Mouse (Mus musculus): ENCODE data around the gene Gss. TPM values are rescaled to one million over a fixed set of nuclear protein-coding genes. Genes with fewer than 3 reads are reported as not detected.
A peak's percentile ranks its signal among the peaks of the same experiment; 100 is the strongest.

The Gss gene
- polyA plus RNA-seq, 1 experiment from 2014 or later = 45.0 TPM

DNA sequence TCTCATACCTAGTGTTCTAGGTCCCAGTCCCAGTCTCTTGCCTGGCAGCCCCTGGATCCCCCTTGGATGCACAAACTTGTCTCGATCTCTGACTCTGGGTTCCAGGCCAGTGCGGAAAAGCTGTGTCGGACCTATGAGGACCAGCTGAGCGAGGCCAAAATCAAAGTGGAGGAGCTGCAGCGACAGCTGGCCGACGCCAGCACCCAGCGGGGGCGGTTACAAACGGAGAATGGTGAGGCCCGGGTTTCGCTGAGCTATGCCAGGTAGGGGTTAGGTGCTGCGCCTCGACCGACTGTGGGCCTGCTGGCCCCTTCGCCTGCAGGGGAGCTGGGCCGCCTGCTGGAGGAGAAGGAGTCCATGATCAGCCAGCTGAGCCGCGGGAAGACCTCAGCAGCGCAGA lies 37.5 kb upstream of the Gss start:
- Histone ChIP-seq H3K36me3 (peaks cover 30% of the 10 kb centered on the region), H3K27ac (no peak overlapping the region), H3K4me2 (peak overlapping the region; percentile 2; the same call in 1 of the 2 replicates), H3K4me1 (peaks cover 50% of the 10 kb centered on the region), H3K9me3 (replicated peaks) (no peaks in the 10 kb centered on the region), H3K4me3 (replicated peaks) (no peak overlapping the region), H3K27me3 (peaks cover 79% of the 10 kb centered on the region), H3K9ac (no peak overlapping the region)
- WGBS = 42% methylated on average over 20 of the region's 20 CpGs
- ATAC-seq (replicated peaks; ENCODE audit: low FRiP score) = no peak

- Histone ChIP-seq H3K27me3 (peaks cover 79% of the 10 kb centered on the region), H3K27ac (no peak overlapping the region), H3K4me2 (peak overlapping the region; percentile 75), H3K4me1 (peaks cover 50% of the 10 kb centered on the region), H3K9me3 (replicated peaks) (no peaks in the 10 kb centered on the region), H3K9ac (peak overlapping the region; percentile 37), H3K36me3 (peaks cover 21% of the 10 kb centered on the region), H3K4me3 (replicated peaks) (peak overlapping the region; percentile 42)
- WGBS = 2% methylated on average over 35 of the region's 35 CpGs
- ATAC-seq (replicated peaks; ENCODE audit: low FRiP score) = peak; percentile 30
Observed at GRCm38 (mm10) chr2:155629231-155629661, 36.6 kb upstream of the Gss start.

GRCm38 (mm10) chr2:155628519-155628918 lies 35.9 kb upstream of the Gss start:
- Histone ChIP-seq H3K9ac (no peak overlapping the region), H3K27me3 (peaks cover 82% of the 10 kb centered on the region), H3K36me3 (peaks cover 14% of the 10 kb centered on the region), H3K4me1 (peaks cover 50% of the 10 kb centered on the region), H3K4me2 (peak overlapping the region; percentile 75), H3K27ac (no peak overlapping the region), H3K9me3 (replicated peaks) (no peaks in the 10 kb centered on the region), H3K4me3 (replicated peaks) (no peak overlapping the region)
- 82% methylated on average over 13 of the region's 13 CpGs for WGBS
- ATAC-seq (replicated peaks; ENCODE audit: low FRiP score) = no peak

- whole genome bisulfite sequencing = 83% methylated on average over 9 of the region's 9 CpGs
- Histone ChIP-seq H3K27me3 (peaks cover 80% of the 10 kb centered on the region), H3K36me3 (peaks cover 10% of the 10 kb centered on the region)
Observed at GRCm38 (mm10) chr2:155628112-155628511, 35.5 kb upstream of the Gss start.

DNA sequence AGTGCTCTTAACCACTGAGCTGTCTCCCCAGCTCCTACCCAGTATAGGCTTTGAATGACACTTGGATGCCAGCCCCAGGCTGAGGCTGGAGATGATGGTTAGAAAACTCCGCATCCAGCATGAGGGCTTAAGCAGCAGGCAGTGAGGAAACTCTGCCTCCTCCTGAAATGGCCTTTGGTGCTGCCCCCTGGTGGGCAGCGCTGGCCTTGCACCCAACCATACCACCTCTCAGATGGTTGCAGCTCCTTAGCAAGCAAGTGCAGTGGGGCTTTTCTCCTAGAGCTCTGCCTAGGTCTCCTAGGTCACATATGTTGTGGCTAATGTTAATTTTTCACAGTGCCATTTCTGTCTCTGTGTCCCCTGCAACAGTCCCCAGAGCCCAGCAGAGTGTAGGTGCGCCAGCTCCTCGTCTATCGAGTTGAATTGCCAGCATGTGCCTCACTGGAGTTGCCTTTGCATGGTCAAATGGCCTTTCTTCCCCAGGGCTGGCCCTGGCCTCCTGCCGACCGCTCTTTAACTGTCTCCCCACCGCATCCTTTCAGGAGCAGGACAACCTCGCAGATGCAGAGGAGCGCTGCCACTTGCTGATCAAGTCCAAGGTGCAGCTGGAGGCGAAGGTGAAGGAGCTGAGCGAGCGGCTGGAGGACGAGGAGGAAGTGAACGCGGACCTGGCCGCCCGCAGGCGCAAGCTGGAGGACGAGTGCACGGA lies 34.6 kb upstream of the Gss start:
- ATAC-seq (replicated peaks; ENCODE audit: low FRiP score) = no peak
- Histone ChIP-seq H3K4me1 (peaks cover 43% of the 10 kb centered on the region), H3K27ac (no peak overlapping the region), H3K4me2 (no peak overlapping the region), H3K36me3 (peaks cover 2% of the 10 kb centered on the region; the same call in 1 of the 2 replicates), H3K9ac (no peak overlapping the region), H3K9me3 (replicated peaks) (no peaks in the 10 kb centered on the region), H3K27me3 (peaks cover 72% of the 10 kb centered on the region), H3K4me3 (replicated peaks) (no peak overlapping the region)
- 52% methylated on average over 21 of the region's 21 CpGs for WGBS

More at GRCm38 (mm10) chr2:155628112-155628511, 35.5 kb upstream of the Gss start:
- Histone ChIP-seq H3K27ac (no peak overlapping the region), H3K9ac (no peak overlapping the region), H3K4me3 (replicated peaks) (no peak overlapping the region), H3K4me2 (no peak overlapping the region), H3K9me3 (replicated peaks) (no peaks in the 10 kb centered on the region), H3K4me1 (peaks cover 50% of the 10 kb centered on the region)
- no peak for ATAC-seq (replicated peaks; ENCODE audit: low FRiP score)

GRCm38 (mm10) chr2:155626277-155626676 lies 33.7 kb upstream of the Gss start:
- Histone ChIP-seq H3K9me3 (replicated peaks) (no peaks in the 10 kb centered on the region), H3K4me1 (peaks cover 33% of the 10 kb centered on the region), H3K27ac (no peak overlapping the region), H3K9ac (no peak overlapping the region), H3K4me3 (replicated peaks) (no peak overlapping the region), H3K36me3 (no peaks in the 10 kb centered on the region), H3K4me2 (no peak overlapping the region), H3K27me3 (peaks cover 65% of the 10 kb centered on the region)
- ATAC-seq (replicated peaks; ENCODE audit: low FRiP score) = no peak
- 43% methylated on average over 15 of the region's 15 CpGs for WGBS

DNA sequence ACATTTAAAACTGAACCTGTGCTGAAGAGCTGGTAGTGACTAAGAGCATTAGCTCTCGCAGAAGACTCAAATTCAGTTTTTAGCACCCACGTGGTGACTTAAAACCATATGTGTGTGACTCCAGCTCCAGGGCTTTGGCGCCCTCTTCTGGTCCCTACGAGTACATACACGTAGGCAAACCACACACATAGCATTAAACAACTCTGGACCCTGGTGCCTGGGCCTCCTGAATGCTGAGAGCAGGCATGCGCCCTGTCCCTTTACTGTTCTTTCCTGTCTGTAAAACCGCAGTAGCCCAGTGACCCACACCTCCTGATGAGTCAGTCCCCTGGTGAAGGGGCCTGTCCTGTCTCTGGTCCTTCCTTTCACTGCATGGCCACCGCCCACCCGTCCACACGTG lies 32.1 kb upstream of the Gss start:
- no peak overlapping the region for H3K4me2 ChIP-seq
- no peak overlapping the region for H3K9ac ChIP-seq
- H3K36me3 ChIP-seq = no peaks in the 10 kb centered on the region
- 49% methylated on average over 10 of the region's 10 CpGs for WGBS
- no peak overlapping the region for H3K4me3 ChIP-seq (replicated peaks)
- no peak for ATAC-seq (replicated peaks; ENCODE audit: low FRiP score)
- no peak overlapping the region for H3K27ac ChIP-seq
- H3K9me3 ChIP-seq (replicated peaks) = no peaks in the 10 kb centered on the region
- peaks cover 51% of the 10 kb centered on the region for H3K27me3 ChIP-seq
- peaks cover 19% of the 10 kb centered on the region for H3K4me1 ChIP-seq

DNA sequence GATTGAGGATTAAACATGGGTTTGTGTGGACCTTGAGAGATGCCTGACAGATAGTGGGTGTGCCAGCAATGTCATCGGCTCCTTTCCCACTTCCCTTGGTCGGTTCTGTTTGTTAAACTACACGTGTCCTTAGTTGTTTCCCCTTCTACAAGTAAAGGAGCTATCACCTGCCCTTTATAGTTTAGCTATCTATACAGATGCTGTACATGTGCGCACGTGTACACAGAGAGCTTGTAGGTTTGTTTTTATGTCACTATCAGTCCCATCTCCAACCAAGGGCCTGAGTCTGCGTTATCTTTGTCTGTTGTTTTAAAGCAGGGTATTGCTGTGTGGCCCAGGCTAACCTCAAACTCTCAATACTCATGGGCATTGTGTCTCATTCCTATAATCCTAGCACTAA lies 31.4 kb upstream of the Gss start:
- Histone ChIP-seq H3K27ac (no peak overlapping the region), H3K36me3 (no peaks in the 10 kb centered on the region), H3K4me2 (no peak overlapping the region), H3K9ac (no peak overlapping the region), H3K27me3 (peaks cover 44% of the 10 kb centered on the region), H3K4me1 (peaks cover 12% of the 10 kb centered on the region), H3K4me3 (replicated peaks) (no peak overlapping the region), H3K9me3 (replicated peaks) (no peaks in the 10 kb centered on the region)
- WGBS = 79% methylated on average over 6 of the region's 6 CpGs
- no peak for ATAC-seq (replicated peaks; ENCODE audit: low FRiP score)

DNA sequence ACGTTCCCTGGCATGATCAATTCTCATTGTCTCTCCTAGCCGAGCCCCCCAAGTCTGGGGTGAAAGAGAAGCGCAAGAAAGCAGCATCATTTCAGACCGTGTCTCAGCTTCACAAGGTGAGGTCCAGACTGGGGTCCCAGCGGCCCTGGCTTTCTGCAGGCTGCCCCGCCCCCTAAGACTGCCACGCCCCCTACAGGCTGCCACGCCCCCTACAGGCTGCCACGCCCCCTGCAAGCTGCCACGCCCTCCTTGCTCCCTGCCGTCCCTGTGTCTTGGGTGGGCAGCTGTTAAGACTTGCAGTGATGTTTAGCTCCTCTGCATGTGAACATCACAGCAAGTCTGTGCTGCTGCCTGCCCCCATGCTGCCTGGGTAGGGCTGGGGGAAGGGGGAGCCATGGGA lies 30.0 kb upstream of the Gss start:
- Histone ChIP-seq H3K9me3 (replicated peaks) (no peaks in the 10 kb centered on the region), H3K36me3 (no peaks in the 10 kb centered on the region), H3K27ac (no peak overlapping the region), H3K9ac (no peak overlapping the region), H3K27me3 (peaks cover 30% of the 10 kb centered on the region), H3K4me2 (no peak overlapping the region), H3K4me3 (replicated peaks) (no peak overlapping the region), H3K4me1 (peaks cover 7% of the 10 kb centered on the region; the same call in 1 of the 2 replicates)
- ATAC-seq (replicated peaks; ENCODE audit: low FRiP score) = no peak
- WGBS = 24% methylated on average over 11 of the region's 11 CpGs

DNA sequence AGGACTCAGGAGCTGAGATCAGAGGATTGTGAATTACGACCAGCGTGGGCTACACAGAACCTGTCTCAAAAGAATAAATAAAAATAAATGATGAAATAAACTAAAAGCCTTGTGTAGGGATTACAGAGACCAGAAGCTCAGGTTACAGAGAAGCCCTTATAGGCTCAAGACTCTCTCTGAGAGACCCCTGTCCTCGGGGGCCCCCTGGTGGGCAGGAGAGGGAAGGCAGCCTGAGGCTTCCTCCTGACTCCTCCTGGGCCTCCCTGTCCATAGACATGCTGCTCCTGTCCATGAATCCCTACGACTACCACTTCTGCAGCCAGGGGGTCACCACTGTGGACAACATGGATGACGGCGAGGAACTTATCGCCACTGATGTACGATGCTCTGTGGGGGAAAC lies 27.2 kb upstream of the Gss start:
- peaks cover 9% of the 10 kb centered on the region; the same call in 1 of the 2 replicates for H3K27me3 ChIP-seq
- H3K4me2 ChIP-seq = no peak overlapping the region
- WGBS = 15% methylated on average over 8 of the region's 8 CpGs
- H3K9me3 ChIP-seq (replicated peaks) = no peaks in the 10 kb centered on the region
- no peak overlapping the region for H3K27ac ChIP-seq
- no peak overlapping the region for H3K4me3 ChIP-seq (replicated peaks)
- no peaks in the 10 kb centered on the region for H3K4me1 ChIP-seq
- H3K9ac ChIP-seq = no peak overlapping the region
- ATAC-seq (replicated peaks; ENCODE audit: low FRiP score) = peak; percentile 63
- no peaks in the 10 kb centered on the region for H3K36me3 ChIP-seq

- Histone ChIP-seq H3K27ac (no peak overlapping the region), H3K4me2 (no peak overlapping the region), H3K27me3 (0 out of 2 replicates have a peak, but pooled peaks cover 9% of the 10 kb centered on the region), H3K4me3 (replicated peaks) (no peak overlapping the region), H3K4me1 (peaks cover 9% of the 10 kb centered on the region), H3K36me3 (no peaks in the 10 kb centered on the region), H3K9ac (no peak overlapping the region), H3K9me3 (replicated peaks) (no peaks in the 10 kb centered on the region)
- ATAC-seq (replicated peaks; ENCODE audit: low FRiP score) = no peak
- WGBS = 46% methylated on average over 6 of the region's 6 CpGs
Observed at GRCm38 (mm10) chr2:155616971-155617370, 24.4 kb upstream of the Gss start.

DNA sequence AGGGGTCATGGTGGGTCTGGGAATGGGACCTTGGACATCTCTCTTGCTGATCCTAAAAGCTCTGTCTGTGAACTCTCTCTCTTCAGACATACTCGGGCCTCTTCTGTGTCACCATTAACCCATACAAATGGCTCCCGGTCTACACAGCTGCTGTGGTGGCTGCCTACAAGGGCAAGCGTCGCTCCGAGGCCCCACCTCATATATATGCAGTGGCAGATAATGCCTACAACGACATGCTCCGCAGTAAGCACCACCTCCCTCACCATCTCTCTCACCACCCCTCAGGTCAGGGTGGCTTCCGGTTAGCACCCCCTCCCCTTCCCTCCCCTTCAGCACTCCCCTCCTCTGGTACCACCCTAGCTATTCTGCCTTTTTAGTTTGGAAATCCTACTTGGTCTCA lies 21.3 kb upstream of the Gss start:
- no peak for ATAC-seq (replicated peaks; ENCODE audit: low FRiP score)
- WGBS = 66% methylated on average over 8 of the region's 8 CpGs

More for the DNA sequence above, 21.3 kb upstream of the Gss start:
- Histone ChIP-seq H3K36me3 (no peaks in the 10 kb centered on the region), H3K9ac (no peak overlapping the region), H3K4me2 (peak overlapping the region; percentile 59), H3K27ac (no peak overlapping the region), H3K4me1 (peaks cover 9% of the 10 kb centered on the region), H3K4me3 (replicated peaks) (no peak overlapping the region), H3K9me3 (replicated peaks) (no peaks in the 10 kb centered on the region), H3K27me3 (0 out of 2 replicates have a peak, but pooled peaks cover 6% of the 10 kb centered on the region)

Measured in kidney, embryonic 15.5 days (tissue).